Mouse (Mus musculus): ENCODE measurements at regions not wholly inside any gene's neighbourhood (a gene's known extent, or its start where the extent isn't known, plus 50 kb on each side); places are given as distances from the start of the nearest gene placed in this dataset.

DNA sequence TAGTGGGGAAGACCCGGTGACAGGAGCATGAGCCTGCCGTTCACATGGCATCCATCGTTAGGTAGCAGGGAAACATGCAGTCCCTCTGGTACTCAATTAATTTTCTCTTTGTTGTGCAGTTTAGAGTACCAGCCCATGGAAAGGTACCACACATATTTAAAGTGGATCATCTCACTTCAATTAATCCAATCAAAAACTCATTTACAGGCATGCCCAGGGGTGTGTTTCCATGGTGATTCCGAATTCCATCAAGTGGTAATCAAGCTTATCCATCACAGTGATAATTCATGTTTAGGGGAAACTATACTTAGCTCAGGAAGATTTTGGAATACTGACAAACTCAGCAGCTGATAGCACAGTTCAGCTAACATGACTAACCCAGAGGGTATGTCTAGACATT lies 963.4 kb upstream of the Cntnap5a start:
- TF ChIP-seq EP300 (IDR thresholded peaks at IDR 0.05; ENCODE audit: low read depth) (no peak), CTCF (IDR thresholded peaks at IDR 0.05; ENCODE audit: low read depth) (no peak)

Data from heart, postnatal 0 days (tissue).